Mouse (Mus musculus) G1E (cell line): Measurements from ENCODE around the gene Hoxd3.

Source experiments
- CTCF ChIP-seq: IDR thresholded peaks from 2 replicates; pipeline ENCODE4 v1.5.1; 2012; ENCODE audit warnings: low read depth, low read length, inconsistent platforms, mixed read lengths
- GATA1 ChIP-seq: IDR thresholded peaks from 2 replicates; pipeline ENCODE4 v1.6.1; 2012; ENCODE audit warnings: borderline replicate concordance, low read length, inconsistent platforms, mixed read lengths
- POLR2AphosphoS5 ChIP-seq: IDR thresholded peaks from 2 replicates; pipeline ENCODE4 v1.6.1; 2012; ENCODE audit warnings: low read depth, low read length, inconsistent platforms; ENCODE audit not compliant: insufficient replicate concordance
- TAL1 ChIP-seq: conservative IDR thresholded peaks from 2 replicates; pipeline ENCODE4 v1.6.1; 2012; ENCODE audit warnings: low read depth, low read length, inconsistent platforms, mixed read lengths

DNA sequence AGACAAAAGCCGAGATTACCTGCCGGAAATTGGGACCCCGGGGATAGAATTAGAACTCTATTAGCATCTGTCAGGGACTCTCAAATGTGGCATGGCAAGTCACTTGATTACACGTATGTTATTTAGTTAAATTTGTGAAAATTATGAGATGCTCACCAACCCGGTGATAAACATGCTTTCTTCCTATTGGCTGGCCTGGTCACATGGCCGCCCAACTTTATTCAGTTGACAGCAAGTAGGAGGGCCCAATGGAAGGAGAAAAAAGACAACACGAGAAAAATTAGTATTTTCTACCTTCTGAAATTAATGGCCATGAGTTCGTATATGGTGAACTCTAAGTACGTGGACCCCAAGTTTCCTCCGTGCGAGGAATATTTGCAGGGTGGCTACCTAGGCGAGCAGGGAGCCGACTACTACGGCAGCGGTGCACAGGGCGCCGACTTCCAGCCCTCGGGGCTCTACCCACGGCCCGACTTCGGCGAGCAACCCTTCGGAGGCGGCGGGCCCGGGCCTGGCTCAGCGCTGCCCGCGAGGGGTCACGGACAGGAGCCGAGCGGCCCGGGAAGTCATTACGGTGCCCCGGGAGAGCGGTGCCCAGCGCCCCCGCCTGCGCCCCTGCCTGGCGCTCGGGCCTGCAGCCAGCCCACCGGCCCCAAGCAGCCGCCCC, 15.4 kb downstream of the Hoxd3 start:
- TF ChIP-seq CTCF (no peak), GATA1 (no peak), POLR2AphosphoS5 (no peak), TAL1 (no peak)
